Mouse (Mus musculus) layer of hippocampus, postnatal 10 days (tissue): Measurements from ENCODE around the gene Osbp2. TPM values are rescaled to one million over a fixed set of nuclear protein-coding genes. Genes with fewer than 3 reads are reported as not detected.

ENCODE experiments used
- DNase-seq, 2 experiments: peaks; one replicate each; pipeline ENCODE4 v3.0.0; 2021; ENCODE audit warnings: low spot score in 2 of 2
- total RNA-seq, 2 experiments: library from RNA; stranded (reverse); gene quantifications; 2 replicates each; pipeline ENCODE4 v1.2.3; 2021

Gene Osbp2
- total RNA-seq, 2 experiments from 2014 or later, result 84.0 to 87.2 TPM

DNA sequence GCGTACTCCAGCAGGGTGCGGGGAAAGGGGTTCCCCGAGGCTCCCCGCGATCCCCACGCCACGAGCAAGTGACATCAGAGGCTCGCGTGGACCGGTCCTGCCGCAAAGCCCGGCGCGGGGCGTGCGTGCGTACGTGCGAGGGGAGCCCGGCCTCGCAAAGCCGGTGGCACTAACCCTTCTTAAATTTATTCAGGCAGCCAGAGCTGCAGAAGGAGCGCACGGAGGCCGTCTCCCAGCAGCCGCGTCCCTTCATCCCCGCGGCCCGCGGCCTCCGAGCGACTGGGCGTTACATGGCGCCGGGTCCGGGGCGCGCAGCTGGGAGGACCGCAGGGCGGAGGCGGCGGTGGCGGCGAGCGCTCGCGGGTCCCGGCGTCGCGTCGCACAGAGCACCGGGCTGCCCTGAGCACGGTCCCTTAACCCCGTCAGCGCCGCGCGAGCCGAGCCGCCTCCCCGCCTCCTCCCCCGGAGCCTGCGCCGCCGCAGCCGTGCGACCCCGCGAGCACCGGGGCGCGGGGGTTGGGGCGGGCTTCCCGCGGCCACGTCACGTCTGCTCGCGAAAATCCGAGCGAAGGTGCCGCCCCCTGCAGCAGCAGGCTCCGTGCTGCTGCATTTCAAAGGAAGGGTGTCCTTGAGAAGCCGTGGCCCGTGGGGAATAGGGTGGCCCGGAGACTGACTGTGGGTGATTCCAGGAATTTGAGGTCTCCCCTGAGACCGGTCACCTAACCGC, 101.8 kb downstream of the Osbp2 start:
- DNase-seq, result peak in 1 of 2 experiments; percentile 49

DNA sequence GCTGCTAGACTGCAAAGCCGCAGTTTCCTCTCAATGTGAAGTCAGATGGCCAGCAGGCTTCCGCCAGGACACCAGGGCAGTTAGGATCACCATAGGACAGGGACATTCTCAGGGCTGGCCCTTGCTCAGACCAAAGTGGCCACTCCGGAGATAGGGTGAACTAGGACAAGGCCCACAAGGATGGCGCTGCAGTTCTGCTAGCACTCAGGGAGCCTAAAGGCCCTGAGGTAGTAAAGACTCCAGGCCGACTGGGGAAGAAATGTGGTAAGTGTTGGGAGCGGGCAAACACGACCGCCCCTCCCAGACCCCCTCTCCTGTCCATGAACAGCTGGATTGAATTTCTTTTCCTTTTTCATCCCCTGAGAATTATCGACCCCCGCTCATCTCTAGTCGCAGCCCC, 102.4 kb downstream of the Osbp2 start:
- no peak for DNase-seq

DNA sequence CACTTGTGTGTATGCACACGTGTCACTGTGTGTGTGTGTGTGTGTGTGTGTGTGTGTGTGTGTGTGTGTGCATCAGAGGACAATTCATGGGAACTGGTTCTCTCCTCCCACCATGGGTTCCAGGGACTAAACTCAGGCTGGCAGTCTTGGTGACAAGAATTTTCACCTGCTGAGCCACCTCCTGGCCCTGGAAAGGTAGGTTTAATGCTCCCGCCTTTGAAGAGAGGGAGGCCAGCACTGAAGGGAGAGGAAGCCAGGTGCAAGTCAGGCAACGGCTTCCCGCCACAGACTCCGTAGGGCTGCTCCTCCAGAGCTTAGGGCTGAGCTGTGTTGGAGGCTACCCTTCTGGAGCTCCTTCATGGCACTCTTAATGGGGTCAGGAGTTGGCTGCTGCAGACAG, 104.3 kb downstream of the Osbp2 start:
- DNase-seq, result no peak

DNA sequence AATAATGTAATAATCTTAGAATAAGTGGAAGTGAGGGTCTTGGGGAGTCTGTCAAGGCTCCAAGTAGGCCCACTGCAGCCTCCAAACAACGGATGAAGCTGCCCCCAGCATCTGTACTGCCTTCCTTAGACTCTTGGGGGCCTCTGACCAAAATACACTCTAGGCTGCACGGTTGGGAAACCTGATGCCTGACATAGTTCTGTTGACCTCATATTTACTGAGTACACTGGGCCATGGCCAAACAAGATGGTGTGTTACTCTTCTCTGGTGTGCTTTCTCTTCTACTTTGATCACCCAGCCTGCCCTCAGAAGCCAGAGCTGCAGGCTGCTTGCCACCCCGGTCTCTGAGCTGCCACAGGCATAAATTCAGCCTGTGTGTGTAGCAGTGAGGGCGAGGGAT, 108.4 kb downstream of the Osbp2 start:
- no peak for DNase-seq

GRCm38 (mm10) chr11:3754685-3755084, 109.0 kb downstream of the Osbp2 start:
- DNase-seq, result no peak

- no peak for DNase-seq
Measured at GRCm38 (mm10) chr11:3753897-3754296, 109.8 kb downstream of the Osbp2 start.

GRCm38 (mm10) chr11:3752766-3753165, 110.9 kb downstream of the Osbp2 start:
- no peak for DNase-seq

GRCm38 (mm10) chr11:3749831-3750230, 113.9 kb downstream of the Osbp2 start:
- DNase-seq, result no peak

GRCm38 (mm10) chr11:3742449-3742848, 121.3 kb downstream of the Osbp2 start:
- no peak for DNase-seq

- no peak for DNase-seq
Measured at GRCm38 (mm10) chr11:3741183-3741582, 122.5 kb downstream of the Osbp2 start.

DNA sequence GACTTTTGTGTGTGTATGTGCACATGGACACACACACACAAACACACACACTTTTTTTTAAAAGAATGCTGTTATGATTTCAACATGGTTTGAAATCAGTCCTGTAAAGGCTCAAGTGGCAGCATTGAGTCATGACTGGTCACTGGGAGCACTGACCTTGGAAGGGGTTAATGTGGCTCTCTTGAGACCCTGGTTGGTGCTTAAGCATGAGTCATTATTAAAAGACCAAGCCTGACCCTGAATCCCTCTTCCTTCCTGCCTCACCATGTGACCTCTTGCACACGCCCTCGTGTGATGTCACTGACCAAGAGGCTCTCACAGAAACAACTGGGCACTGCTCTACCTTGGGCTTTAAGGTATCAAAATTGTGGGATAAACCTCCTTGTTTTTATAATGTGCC, 124.9 kb downstream of the Osbp2 start:
- no peak for DNase-seq

DNA sequence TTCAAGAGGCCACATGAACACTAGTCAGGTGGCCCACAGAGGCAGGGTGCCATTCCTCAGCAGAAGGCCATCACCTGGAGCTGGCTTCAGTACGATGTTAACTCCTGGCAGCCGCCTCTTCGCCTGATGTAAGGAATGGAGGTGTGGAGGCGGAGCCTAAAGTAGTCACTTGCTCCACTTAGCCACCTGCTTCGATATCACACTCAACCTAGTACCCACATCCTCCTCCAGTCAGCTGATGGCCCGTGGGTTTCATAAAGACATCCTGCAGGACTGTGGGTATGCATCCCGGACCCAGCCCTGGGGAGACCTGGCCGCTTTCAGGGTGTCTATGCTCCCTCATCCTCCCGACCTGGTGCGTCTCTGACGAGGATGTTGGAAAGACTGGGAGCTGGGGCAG, 128.0 kb downstream of the Osbp2 start:
- no peak for DNase-seq

DNA sequence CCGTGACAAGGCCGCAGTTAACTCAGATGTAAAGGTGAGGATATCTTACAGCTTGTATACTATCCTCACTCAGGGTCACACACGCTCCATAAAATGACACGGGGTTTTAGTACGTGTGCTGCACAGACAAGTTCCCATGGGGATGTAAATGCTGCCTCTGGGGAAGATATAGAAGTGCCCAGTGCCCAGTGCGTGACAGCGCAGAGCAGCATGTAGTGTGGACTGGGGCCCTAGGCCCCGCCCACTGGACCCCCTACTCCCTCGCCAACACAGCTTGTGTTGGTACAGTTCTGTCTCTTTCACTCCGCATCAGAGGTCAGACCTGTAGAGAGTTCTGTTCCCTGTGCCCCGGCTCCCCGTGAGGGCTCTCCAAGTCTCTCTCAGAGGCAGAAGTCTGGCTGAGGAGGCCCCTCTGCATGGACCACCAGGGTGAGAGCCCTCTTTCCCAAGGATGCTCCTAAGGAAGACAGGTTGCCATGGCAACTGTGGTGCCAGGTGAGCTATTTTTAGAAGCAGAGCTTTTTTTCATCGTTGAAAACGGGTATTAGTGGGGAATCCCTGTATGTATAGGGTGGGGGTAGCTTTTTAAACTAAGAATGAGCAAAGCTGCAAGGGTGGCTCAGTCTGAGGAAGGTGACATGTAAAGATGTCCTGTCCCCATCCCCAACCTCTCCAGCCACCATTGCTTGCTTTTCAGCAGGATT, 129.6 kb downstream of the Osbp2 start:
- DNase-seq, result no peak

- DNase-seq, result no peak
Measured at GRCm38 (mm10) chr11:3731469-3731868, 132.2 kb downstream of the Osbp2 start.

DNA sequence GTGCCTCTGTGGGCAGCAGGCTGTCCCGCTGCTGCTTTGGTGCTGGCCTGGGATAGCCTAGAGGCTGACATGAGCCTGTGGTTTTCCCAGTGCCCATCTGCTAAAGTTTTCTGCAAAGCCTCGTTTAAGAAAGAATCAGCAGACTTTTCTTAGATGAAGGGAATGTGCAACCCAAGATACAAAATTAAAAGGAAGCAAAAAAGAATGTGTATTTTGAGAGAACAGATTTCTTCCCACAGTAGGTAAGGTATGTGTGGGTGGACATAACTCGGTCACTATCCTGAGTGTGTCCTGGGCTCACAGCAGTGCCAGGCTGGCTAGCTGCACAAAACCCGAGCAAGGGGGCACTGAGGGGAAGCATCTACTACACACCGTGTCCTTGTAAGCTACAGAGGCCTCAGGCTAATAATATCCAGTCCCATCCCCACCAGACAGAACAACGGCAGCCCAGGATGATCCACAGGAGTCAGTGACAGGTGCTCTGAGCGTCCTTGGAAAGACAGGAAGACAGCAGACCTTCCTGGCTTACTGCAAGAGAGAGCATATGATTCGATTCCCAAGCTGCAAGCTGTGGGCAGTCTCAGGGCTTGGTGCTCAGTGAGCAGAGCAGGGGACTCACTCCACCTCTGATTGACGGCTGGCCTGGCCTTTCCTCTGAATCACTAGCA, 136.1 kb downstream of the Osbp2 start:
- no peak for DNase-seq

GRCm38 (mm10) chr11:3725331-3726054, 138.2 kb downstream of the Osbp2 start:
- peak; percentile 42 to 53 for DNase-seq

GRCm38 (mm10) chr11:3724726-3725125, 139.0 kb downstream of the Osbp2 start:
- no peak for DNase-seq

DNA sequence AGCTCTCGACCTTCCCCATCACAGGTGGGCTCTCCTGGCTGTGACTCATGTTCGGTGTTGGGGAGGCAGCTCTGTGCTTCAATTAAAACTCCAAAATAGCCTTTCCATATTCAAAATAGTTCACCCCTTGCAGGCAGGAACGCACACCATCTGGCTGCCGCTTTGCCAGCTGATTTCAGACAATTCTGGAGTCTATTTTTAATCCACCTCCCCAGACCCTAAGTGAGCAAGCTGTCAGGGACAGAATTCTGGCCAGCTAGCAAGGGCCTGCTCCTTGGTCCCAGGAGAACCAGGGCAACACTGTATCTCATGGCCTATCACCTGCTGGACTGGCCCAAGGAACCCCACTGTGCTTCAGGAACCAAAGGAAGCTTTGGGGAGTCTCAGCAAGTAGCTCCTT, 139.8 kb downstream of the Osbp2 start:
- no peak for DNase-seq

GRCm38 (mm10) chr11:3722861-3723260, 140.8 kb downstream of the Osbp2 start:
- no peak for DNase-seq

- DNase-seq, result no peak
Measured at GRCm38 (mm10) chr11:3722036-3722435, 141.7 kb downstream of the Osbp2 start.

GRCm38 (mm10) chr11:3716662-3717061, 147.0 kb downstream of the Osbp2 start:
- no peak for DNase-seq

DNA sequence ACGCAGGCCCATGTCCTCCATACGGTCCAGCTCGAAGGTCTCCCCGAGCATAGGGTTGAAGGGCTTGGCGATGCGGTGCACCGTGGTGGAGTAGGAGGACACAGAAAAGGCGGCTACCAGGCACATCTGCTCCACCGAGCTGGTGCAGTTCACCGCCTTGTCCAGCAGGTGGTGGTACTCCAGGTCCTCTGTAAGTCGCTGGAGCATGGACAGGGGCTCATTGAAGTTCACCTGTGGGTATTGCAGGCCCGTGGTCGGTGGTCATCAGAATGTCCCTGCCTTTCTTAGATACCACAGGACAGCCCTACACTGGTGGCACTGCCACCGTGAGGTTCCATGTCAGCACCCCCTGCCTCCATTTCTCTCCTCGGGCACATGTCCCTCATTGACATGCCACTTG, 149.2 kb downstream of the Osbp2 start:
- peak; percentile 73 to 77 for DNase-seq
